Mouse (Mus musculus) lung, postnatal 0 days (tissue): ENCODE data around the gene A3galt2. TPM values are rescaled to one million over a fixed set of nuclear protein-coding genes. Genes with fewer than 3 reads are reported as not detected.
A peak's percentile ranks its signal among the peaks of the same experiment; 100 is the strongest.

Source experiments
- ATAC-seq: fragments of 200-750 bp; cut with Nextera tagmentation; 2 replicates; pipeline ENCODE4 v1.8.0; 2017; ENCODE audit warnings: moderate library complexity
- DNase-seq: peaks from one replicate; pipeline ENCODE4 v3.0.0-alpha.2; 2016; ENCODE audit warnings: low spot score
- H3K27ac ChIP-seq: fragments of 300-500 bp; sonication (generic); 2 replicates; pipeline ENCODE4 v1.5.1; 2014; ENCODE audit warnings: antibody characterized with exemption, mild to moderate bottlenecking, low read length, mixed read lengths
- H3K27me3 ChIP-seq: fragments of 300-500 bp; sonication (generic); replicated peaks from 2 replicates; pipeline ENCODE4 v1.6.1; 2014; ENCODE audit warnings: low read length, mixed read lengths; ENCODE audit not compliant: insufficient read depth
- H3K36me3 ChIP-seq: fragments of 300-500 bp; sonication (generic); 2 replicates; pipeline ENCODE4 v1.6.1; 2014; ENCODE audit warnings: low read length, mixed read lengths; ENCODE audit not compliant: insufficient read depth
- H3K4me1 ChIP-seq: fragments of 300-500 bp; sonication (generic); 2 replicates; pipeline ENCODE4 v1.6.1; 2014; ENCODE audit warnings: antibody characterized with exemption, low read depth, low read length, mixed read lengths; ENCODE audit not compliant: insufficient read depth
- H3K4me2 ChIP-seq: fragments of 300-500 bp; sonication (generic); replicated peaks from 2 replicates; pipeline ENCODE4 v1.6.1; 2014; ENCODE audit warnings: low read depth, mild to moderate bottlenecking, low read length, moderate library complexity, mixed read lengths
- H3K4me3 ChIP-seq: fragments of 300-500 bp; sonication (generic); 2 replicates; pipeline ENCODE4 v1.5.1; 2014; ENCODE audit warnings: low read depth, low read length
- H3K9ac ChIP-seq: fragments of 300-500 bp; sonication (generic); replicated peaks from 2 replicates; pipeline ENCODE4 v1.6.1; 2014; ENCODE audit warnings: low read depth, mild to moderate bottlenecking
- H3K9me3 ChIP-seq: fragments of 300-500 bp; sonication (generic); 2 replicates; pipeline ENCODE4 v1.6.1; 2016; ENCODE audit warnings: low read length, mixed read lengths
- CTCF ChIP-seq: IDR thresholded peaks from 2 replicates; pipeline ENCODE4 v1.5.1; 2016; ENCODE audit warnings: antibody characterized with exemption, mild to moderate bottlenecking
- EP300 ChIP-seq: IDR thresholded peaks from 2 replicates; pipeline ENCODE4 v1.6.1; 2016; ENCODE audit warnings: antibody characterized with exemption, mild to moderate bottlenecking, control low read depth
- WGBS: fragments of 180-500 bp; shearing (Covaris S2); extraction: QIAGEN DNeasy Blood & Tissue Kit; methylation state at CpG from one replicate; pipeline ENCODE4 v1.1.7; 2014; 5-methylcytosine and 5-hydroxymethylcytosine counted together
- polyA plus RNA-seq: library from polyadenylated mRNA; unstranded; fragments of >200 nt; fragmentation: Nextera tagmentation; extraction: Ambion mirVana; gene quantifications from 2 replicates; pipeline ENCODE4 v1.2.1, GENCODE M21; 2015

A3galt2 gene
- polyA plus RNA-seq, 1 experiment from 2014 or later = 0.04 TPM

DNA sequence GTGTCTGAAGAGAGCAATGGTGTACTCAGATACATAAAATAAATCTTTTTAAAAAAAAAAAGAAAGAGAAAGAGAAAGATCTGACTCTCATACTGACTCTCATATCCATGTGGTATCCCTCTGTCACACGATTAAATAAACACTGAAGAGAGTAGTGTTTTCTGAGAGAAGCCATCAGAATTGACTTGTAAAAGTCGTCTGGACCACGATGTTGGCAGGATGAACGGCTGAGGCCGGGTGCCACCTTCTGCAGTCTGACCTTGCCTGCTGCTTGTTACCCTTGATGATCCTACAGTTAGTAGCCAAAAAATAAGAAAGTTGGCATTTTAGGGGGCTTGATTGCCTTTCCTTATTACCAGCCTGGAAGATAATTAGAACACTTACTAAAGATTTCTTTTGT lies 22.4 kb upstream of the A3galt2 start:
- Histone ChIP-seq H3K4me3 (no peak overlapping the region), H3K36me3 (peaks cover 7% of the 10 kb centered on the region; the same call in 1 of the 2 replicates), H3K27ac (peak overlapping the region; percentile 92; the same call in 1 of the 2 replicates), H3K9ac (no peak overlapping the region), H3K27me3 (no peaks in the 10 kb centered on the region), H3K4me2 (no peak overlapping the region), H3K9me3 (no peaks in the 10 kb centered on the region), H3K4me1 (peaks cover 65% of the 10 kb centered on the region)
- ATAC-seq (no peak), DNase-seq (peak; percentile 64)
- TF ChIP-seq CTCF = no peak
- no peak for TF ChIP-seq EP300
- WGBS = 17% methylated on average over 5 of the region's 5 CpGs

DNA sequence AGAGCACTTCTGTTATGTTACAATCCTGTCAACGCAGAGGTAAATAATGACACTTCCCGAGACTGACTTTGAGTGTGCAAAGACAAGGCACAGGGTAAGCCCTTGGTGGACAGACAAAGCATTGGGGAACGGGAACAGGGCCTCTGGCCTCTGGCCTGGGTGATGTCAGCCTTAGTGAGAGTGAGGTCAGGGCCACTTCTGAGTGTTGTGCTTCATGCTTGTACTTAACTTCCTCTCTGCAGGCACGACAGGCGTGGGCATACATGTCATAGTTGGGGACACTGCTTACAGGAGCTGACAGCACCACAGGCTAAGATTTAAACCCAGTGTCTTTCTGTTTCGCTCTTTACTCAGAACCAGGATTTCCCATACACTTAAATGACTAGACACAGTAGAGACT lies 21.7 kb upstream of the A3galt2 start:
- Histone ChIP-seq H3K27ac (peak overlapping the region; percentile 92), H3K4me1 (peaks cover 65% of the 10 kb centered on the region), H3K27me3 (no peaks in the 10 kb centered on the region), H3K9me3 (no peaks in the 10 kb centered on the region), H3K9ac (no peak overlapping the region), H3K4me3 (no peak overlapping the region), H3K4me2 (peak overlapping the region; percentile 8), H3K36me3 (peaks cover 7% of the 10 kb centered on the region; the same call in 1 of the 2 replicates)
- peak; percentile 60 for ATAC-seq
- 14% methylated on average over 6 of the region's 6 CpGs for WGBS
- no peak for TF ChIP-seq CTCF
- no peak for TF ChIP-seq EP300
- peak; percentile 85 for DNase-seq

DNA sequence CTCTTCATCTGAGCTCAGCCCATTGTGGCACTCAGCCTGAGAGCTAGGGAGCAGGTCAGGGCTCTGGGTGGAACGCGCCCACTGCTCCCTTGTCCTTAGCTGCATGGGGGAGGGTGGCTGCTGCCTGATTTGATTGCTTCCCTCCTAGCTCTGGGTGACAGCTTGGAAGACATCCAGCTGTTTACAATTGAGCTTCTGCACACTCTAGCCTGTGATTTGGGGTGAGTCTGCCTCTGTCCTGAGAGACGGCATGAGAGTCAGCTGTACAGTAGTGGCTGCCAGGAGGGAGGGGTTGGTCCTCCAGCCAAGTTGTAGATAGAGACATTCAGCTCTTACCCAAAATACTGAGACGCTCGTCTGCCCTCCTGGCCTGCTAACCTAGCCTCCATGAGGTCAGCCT lies 20.9 kb upstream of the A3galt2 start:
- H3K4me3 ChIP-seq = no peak overlapping the region

DNA sequence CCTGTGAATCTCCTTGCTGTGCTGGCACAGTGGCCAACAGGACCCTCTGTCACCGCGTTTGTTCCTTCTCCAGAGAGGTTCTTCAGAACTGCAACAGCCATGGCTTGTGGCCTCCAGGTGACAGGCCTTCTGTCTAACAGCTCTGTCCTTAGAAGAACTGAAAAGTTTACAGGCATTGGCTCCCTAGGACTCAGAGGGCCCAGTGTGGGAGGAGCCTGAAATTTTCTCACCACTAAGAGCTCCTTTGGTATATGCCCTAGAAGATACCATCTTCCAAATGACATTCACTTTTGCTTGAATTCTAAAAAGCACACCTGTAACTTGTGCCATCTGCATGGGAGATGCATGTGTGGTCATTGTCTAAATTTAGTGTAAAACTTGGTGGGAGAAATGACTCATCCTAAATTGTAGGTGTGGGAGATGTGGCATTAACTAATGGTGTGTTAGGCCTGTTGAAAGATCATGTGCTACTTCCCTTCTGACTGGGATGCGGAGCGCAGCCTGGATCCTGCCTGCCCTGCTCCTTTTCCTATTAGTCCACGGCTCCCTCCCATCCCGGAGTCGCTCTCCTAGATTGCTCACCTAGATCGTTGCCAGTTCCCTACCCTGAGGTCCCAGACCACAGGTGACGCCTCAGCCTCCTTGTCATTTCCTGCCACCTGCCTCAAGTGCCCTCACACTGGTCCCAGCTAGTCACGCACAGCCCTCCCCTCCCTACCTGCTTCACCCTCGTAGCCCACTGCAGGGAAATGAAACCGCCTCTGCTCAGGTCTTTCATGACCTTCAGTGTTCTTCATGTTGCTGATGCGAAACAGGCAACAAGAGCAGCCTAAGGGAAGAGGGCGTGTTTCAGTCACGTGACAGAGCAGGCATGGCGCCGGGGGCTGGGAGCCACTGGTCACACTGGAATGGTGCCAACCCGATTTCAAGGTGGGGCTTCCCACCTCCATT lies 20.2 kb upstream of the A3galt2 start:
- peak; percentile 64 for DNase-seq
- ATAC-seq = peak; percentile 11
- no peaks in the 10 kb centered on the region for H3K27me3 ChIP-seq

More for the DNA sequence above, 20.9 kb upstream of the A3galt2 start:
- TF ChIP-seq EP300 (peak; percentile 54), CTCF (no peak; the same call in 1 of the 2 replicates)
- 6% methylated on average over 5 of the region's 5 CpGs for WGBS
- Histone ChIP-seq H3K9ac (no peak overlapping the region), H3K4me1 (peaks cover 60% of the 10 kb centered on the region), H3K27ac (peak overlapping the region; percentile 92), H3K36me3 (peaks cover 7% of the 10 kb centered on the region; the same call in 1 of the 2 replicates), H3K9me3 (no peaks in the 10 kb centered on the region), H3K27me3 (no peaks in the 10 kb centered on the region), H3K4me2 (peak overlapping the region; percentile 8)
- ATAC-seq = peak; percentile 84
- DNase-seq = peak; percentile 95

DNA sequence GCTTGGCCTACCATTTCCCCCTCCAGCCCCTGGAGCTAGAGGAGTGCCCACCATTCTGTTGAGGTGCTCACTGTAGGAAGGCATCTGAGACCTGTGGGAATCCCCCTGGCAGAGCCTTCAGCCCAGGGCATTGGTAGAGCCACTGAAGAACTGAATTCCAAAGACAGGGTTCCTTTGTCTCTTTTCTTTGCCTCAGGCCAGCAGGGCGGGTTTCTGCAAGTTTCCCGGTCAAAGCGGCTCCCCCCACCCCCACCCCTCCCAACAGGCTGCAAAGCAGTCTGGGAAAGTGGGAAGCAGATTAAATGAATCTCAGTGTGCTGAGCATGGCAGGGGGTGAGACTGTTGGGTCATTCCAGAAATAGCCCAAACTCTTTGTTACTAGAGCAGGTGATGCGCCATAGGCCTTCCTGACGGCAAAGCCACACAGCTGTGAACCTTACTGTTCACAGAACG lies 18.0 kb upstream of the A3galt2 start:
- no peak overlapping the region for H3K9ac ChIP-seq

More for the DNA sequence above, 20.2 kb upstream of the A3galt2 start:
- no peak overlapping the region for H3K9ac ChIP-seq
- TF ChIP-seq CTCF (no peak), EP300 (no peak; the same call in 1 of the 2 replicates)
- WGBS = 42% methylated on average over 18 of the region's 18 CpGs
- H3K27ac ChIP-seq = peak overlapping the region; percentile 92
- H3K4me1 ChIP-seq = peaks cover 55% of the 10 kb centered on the region
- H3K4me2 ChIP-seq = 0 out of 2 replicates have a peak overlapping the region, but pooled peaks have one; percentile 1
- peaks cover 7% of the 10 kb centered on the region; the same call in 1 of the 2 replicates for H3K36me3 ChIP-seq
- no peak overlapping the region for H3K4me3 ChIP-seq
- H3K9me3 ChIP-seq = no peaks in the 10 kb centered on the region

DNA sequence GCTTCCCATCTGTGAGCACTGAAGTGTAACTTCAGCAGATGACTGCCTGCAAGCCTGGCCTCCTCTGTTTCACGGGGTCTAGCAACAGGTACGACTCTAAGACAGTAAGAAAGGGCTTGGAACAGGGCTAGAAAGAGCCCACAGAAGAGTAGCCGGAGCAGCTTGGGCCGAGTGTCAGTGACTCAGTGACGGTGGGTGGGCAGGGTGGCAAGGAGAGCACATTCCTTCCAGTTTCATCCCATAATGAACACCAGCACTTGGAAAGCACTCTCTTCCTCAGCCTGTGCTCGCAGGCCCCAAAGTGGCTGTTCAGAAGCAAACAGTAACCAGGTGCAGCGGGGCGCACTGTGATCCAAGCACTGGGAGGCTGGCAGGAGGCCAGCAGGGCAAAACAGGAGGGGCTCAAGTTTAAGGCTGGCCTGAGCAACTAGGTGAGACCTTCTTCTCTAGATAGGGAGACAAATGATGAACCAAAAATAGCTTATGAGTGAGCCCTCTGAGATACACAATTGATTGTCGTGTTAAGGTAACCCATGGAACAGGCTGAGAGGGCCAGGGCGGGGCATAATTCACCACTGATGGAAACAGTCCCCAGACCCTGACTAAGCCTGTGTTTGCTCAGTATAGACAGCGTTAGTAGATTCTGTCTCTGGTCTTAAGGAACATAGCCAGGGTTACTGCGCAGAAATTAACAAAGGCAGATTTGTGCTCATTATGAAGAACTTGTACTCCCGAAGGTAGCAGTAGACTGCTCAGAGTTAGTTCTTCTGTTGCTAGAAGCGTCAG lies 17.1 kb upstream of the A3galt2 start:
- DNase-seq = peak; percentile 61
- no peak overlapping the region for H3K4me3 ChIP-seq
- H3K9ac ChIP-seq = no peak overlapping the region
- no peaks in the 10 kb centered on the region for H3K36me3 ChIP-seq
- no peaks in the 10 kb centered on the region for H3K27me3 ChIP-seq
- H3K27ac ChIP-seq = peak overlapping the region; percentile 51; the same call in 1 of the 2 replicates
- no peak for ATAC-seq
- H3K9me3 ChIP-seq = no peaks in the 10 kb centered on the region
- H3K4me2 ChIP-seq = no peak overlapping the region
- H3K4me1 ChIP-seq = peaks cover 42% of the 10 kb centered on the region
- 53% methylated on average over 14 of the region's 14 CpGs for WGBS
- TF ChIP-seq CTCF (no peak), EP300 (no peak)

More for the DNA sequence above, 18.0 kb upstream of the A3galt2 start:
- no peak overlapping the region for H3K4me3 ChIP-seq
- no peak overlapping the region for H3K4me2 ChIP-seq
- peaks cover 45% of the 10 kb centered on the region for H3K4me1 ChIP-seq
- ATAC-seq (no peak), DNase-seq (no peak)
- H3K27me3 ChIP-seq = no peaks in the 10 kb centered on the region
- H3K36me3 ChIP-seq = no peaks in the 10 kb centered on the region
- TF ChIP-seq CTCF (no peak), EP300 (no peak)
- WGBS = 43% methylated on average over 6 of the region's 6 CpGs
- H3K27ac ChIP-seq = no peak overlapping the region
- H3K9me3 ChIP-seq = no peaks in the 10 kb centered on the region
